Mouse (Mus musculus): ENCODE results near the gene Dntt. TPM values are rescaled to one million over a fixed set of nuclear protein-coding genes. Genes with fewer than 3 reads are reported as not detected.
A peak's percentile ranks its signal among the peaks of the same experiment; 100 is the strongest.

Dntt gene
- polyA plus RNA-seq, 1 experiment: 0.04 TPM

DNA sequence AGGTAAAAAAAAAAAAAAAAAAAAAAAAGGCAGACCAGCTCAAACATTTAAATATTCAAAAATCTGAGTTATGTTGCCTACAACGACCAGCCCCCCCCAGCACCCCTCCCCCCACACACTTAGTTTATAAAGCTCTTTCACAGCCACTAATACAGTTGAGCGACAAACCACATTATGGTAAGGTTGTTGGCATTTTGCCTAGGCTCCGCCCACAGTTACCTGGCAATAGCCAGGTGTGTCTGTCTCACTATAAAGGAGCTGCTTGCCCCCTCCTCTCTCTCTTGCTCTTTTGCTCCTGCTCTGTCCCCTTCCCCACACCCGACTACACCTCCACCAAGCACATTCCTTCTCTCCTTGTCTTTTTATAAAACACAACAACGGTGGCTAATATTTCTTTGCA lies 17.4 kb upstream of the Dntt start:
- TF ChIP-seq POLR2A (IDR thresholded peaks at IDR 0.05; ENCODE audit: borderline replicate concordance, extremely low read depth, insufficient read depth, insufficient read length, poor library complexity, severe bottlenecking) (no peak), CTCF (IDR thresholded peaks at IDR 0.05; ENCODE audit: borderline replicate concordance, extremely low read depth, insufficient read depth, insufficient read length) (no peak)
- DNase-seq (ENCODE audit: low read depth): no peak

DNA sequence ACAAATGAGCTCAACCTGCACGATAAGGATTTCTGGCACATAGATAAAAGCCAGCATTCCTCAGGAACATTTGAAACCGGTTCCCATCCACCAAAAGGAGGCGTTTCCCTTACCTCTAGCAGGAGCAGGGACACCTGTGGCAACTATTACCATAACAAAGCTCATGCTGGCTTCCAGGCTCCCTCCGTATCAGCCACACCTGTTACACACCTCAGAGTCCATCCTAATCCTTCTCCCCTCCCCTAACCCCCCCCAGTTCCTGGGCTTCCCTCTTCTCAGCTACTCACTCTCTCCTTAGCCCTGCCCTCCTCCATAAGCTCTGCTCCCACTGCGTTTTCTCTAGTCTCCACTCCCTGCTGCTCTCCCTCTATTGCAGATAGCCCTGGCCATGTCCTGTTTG lies 15.5 kb upstream of the Dntt start:
- TF ChIP-seq POLR2A (IDR thresholded peaks at IDR 0.05; ENCODE audit: borderline replicate concordance, extremely low read depth, insufficient read depth, insufficient read length, poor library complexity, severe bottlenecking): no peak
- no peak for TF ChIP-seq CTCF (IDR thresholded peaks at IDR 0.05; ENCODE audit: borderline replicate concordance, extremely low read depth, insufficient read depth, insufficient read length)
- no peak for DNase-seq (ENCODE audit: low read depth)

- TF ChIP-seq POLR2A (IDR thresholded peaks at IDR 0.05; ENCODE audit: borderline replicate concordance, extremely low read depth, insufficient read depth, insufficient read length, poor library complexity, severe bottlenecking) (no peak), CTCF (IDR thresholded peaks at IDR 0.05; ENCODE audit: borderline replicate concordance, extremely low read depth, insufficient read depth, insufficient read length) (no peak)
- DNase-seq (ENCODE audit: low read depth): no peak
Observed at GRCm38 (mm10) chr19:41014003-41014402, 15.1 kb upstream of the Dntt start.

- TF ChIP-seq POLR2A (IDR thresholded peaks at IDR 0.05; ENCODE audit: borderline replicate concordance, extremely low read depth, insufficient read depth, insufficient read length, poor library complexity, severe bottlenecking) (no peak), CTCF (IDR thresholded peaks at IDR 0.05; ENCODE audit: borderline replicate concordance, extremely low read depth, insufficient read depth, insufficient read length) (peak; percentile 74; the same call in 1 of the 2 replicates)
- DNase-seq (ENCODE audit: low read depth): peak; percentile 88
Observed at GRCm38 (mm10) chr19:41015951-41016716, 12.9 kb upstream of the Dntt start.

DNA sequence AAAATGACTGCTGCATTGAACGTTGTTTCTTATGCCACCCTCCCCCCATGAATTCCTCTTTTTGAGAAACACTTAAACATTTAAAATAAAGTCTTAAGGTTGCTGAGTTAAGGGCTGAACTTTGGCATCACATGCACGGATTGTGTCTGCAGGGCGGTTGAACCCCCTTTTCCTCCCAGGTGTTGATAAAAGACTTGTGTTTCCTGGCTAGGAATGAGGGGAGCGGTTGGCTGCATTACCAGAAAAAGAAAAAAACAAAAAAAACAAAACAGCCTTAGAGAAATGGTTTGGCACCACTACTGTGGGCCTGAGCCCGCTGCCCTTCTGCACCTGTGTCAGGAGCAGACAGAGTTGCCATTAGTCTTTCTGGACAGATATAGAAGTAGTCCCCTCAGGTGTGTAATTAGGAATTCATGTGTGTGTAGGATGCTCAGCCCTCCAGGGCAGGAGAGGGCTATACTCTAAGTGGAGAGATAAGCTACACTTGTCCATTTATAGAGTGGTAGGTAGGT lies 9.9 kb upstream of the Dntt start:
- no peak for DNase-seq (ENCODE audit: low read depth)

DNA sequence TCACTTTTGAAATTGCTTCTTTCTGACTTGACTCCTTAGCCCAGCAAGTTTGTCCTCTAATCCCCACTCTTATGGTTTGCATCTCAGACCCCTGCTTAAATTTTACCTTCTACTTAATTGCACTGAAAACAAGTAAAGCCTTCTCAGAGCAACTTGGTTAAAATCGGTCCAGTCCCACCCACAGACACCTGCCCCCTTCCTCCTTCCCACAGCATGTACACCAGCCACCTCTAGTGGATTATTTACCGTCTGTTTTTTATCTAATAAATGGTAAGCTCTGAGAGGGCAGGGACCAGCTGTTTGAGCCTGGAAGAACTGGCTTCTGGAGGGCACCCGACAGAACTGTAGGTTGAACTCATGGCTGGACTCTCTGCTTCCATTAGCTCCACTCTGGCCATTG lies 8.5 kb upstream of the Dntt start:
- TF ChIP-seq POLR2A (IDR thresholded peaks at IDR 0.05; ENCODE audit: borderline replicate concordance, extremely low read depth, insufficient read depth, insufficient read length, poor library complexity, severe bottlenecking) (no peak), CTCF (IDR thresholded peaks at IDR 0.05; ENCODE audit: borderline replicate concordance, extremely low read depth, insufficient read depth, insufficient read length) (no peak)

More for the DNA sequence above, 9.9 kb upstream of the Dntt start:
- TF ChIP-seq CTCF (IDR thresholded peaks at IDR 0.05; ENCODE audit: borderline replicate concordance, extremely low read depth, insufficient read depth, insufficient read length) (no peak), POLR2A (IDR thresholded peaks at IDR 0.05; ENCODE audit: borderline replicate concordance, extremely low read depth, insufficient read depth, insufficient read length, poor library complexity, severe bottlenecking) (no peak)

DNA sequence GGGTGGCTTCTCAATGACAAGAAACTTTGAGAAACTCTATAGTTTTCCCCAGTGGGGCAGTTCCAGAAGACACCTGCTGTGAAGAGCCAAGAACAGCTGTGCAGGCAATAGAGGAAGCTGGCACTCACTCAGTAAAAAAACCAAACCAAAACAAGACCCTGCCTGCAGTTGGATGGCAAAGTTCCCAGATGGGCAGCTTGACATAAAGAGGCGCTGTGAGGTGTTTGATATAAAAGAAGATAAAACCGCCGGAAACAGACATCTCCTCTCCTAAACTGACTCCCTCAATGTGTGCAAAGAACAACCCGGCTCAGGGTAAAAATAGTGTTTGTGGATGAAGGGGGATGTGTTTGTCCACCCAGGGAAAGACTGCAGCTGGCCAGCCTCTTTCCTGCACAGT lies 6.8 kb upstream of the Dntt start:
- DNase-seq (ENCODE audit: low read depth): peak; percentile 59
- TF ChIP-seq POLR2A (IDR thresholded peaks at IDR 0.05; ENCODE audit: borderline replicate concordance, extremely low read depth, insufficient read depth, insufficient read length, poor library complexity, severe bottlenecking) (no peak), CTCF (IDR thresholded peaks at IDR 0.05; ENCODE audit: borderline replicate concordance, extremely low read depth, insufficient read depth, insufficient read length) (no peak)

More for the DNA sequence above, 8.5 kb upstream of the Dntt start:
- DNase-seq (ENCODE audit: low read depth): no peak

GRCm38 (mm10) chr19:41026551-41026950 lies 2.5 kb upstream of the Dntt start:
- DNase-seq (ENCODE audit: low read depth): no peak
- TF ChIP-seq POLR2A (IDR thresholded peaks at IDR 0.05; ENCODE audit: borderline replicate concordance, extremely low read depth, insufficient read depth, insufficient read length, poor library complexity, severe bottlenecking) (no peak), CTCF (IDR thresholded peaks at IDR 0.05; ENCODE audit: borderline replicate concordance, extremely low read depth, insufficient read depth, insufficient read length) (no peak)

DNA sequence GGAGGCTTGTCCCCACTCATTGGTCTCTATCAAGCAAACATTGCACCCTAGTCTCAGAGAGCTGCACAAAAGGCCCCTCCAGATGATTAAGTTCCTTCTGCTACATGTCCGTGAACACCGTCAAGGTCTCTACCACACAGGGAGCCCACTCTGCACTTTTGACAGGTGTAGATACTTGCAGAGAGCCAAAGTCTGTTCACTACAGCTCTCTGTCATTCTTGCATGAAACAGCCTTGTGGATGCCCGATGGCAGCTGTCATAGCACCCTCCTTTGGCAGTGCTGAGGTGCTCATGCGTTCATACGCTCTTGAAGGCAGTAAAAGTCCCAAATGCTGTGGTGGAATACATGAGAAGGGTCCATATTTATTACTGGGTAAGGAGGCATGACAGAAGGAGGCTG lies 2.1 kb upstream of the Dntt start:
- TF ChIP-seq POLR2A (IDR thresholded peaks at IDR 0.05; ENCODE audit: borderline replicate concordance, extremely low read depth, insufficient read depth, insufficient read length, poor library complexity, severe bottlenecking): no peak
- no peak for DNase-seq (ENCODE audit: low read depth)

DNA sequence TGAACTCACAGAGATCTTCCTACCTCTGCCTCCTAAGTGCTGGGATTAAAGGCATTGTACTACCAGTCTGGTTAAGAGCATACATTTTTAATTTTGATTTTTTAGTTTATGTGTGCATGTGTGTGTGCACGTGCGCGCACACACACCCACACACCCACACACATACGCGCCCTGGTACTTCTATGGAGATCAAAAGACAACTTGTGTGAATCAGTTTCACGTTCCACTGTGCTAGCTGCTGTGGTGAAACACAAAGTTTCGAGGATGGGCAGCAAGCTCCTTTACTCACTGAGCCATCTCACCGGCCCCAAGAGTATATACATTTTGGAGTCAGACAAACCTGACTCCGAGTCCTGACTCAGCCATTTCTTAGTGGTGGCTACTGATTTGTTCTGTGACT lies 1.5 kb upstream of the Dntt start:
- no peak for DNase-seq (ENCODE audit: low read depth)
- TF ChIP-seq POLR2A (IDR thresholded peaks at IDR 0.05; ENCODE audit: borderline replicate concordance, extremely low read depth, insufficient read depth, insufficient read length, poor library complexity, severe bottlenecking) (no peak), CTCF (IDR thresholded peaks at IDR 0.05; ENCODE audit: borderline replicate concordance, extremely low read depth, insufficient read depth, insufficient read length) (no peak)

- DNase-seq (ENCODE audit: low read depth): peak; percentile 25
- TF ChIP-seq POLR2A (IDR thresholded peaks at IDR 0.05; ENCODE audit: borderline replicate concordance, extremely low read depth, insufficient read depth, insufficient read length, poor library complexity, severe bottlenecking): no peak
- TF ChIP-seq CTCF (IDR thresholded peaks at IDR 0.05; ENCODE audit: borderline replicate concordance, extremely low read depth, insufficient read depth, insufficient read length): no peak
Observed at GRCm38 (mm10) chr19:41030161-41030560, 1.1 kb downstream of the Dntt start.

DNA sequence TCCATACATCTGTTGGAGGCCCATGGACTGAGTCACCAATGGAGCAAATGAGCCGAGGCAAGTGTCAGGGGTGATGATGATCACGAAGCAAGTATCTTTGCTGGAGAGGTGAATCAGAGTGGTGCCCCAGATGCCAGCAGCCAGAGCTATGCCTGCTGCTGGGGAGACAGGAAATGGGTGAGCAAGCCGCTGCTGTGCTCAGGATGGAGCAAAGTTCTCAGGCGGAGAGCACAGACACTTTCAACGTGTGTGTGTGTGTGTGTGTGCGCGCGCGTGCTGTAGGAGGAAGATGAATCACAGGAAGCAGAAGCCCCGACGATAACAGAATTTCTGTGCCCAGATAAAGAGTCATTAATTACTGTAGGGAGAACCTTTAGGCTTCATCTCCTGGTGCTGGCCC lies 1.9 kb downstream of the Dntt start:
- DNase-seq (ENCODE audit: low read depth): no peak

More for the DNA sequence above, 1.9 kb downstream of the Dntt start:
- no peak for TF ChIP-seq CTCF (IDR thresholded peaks at IDR 0.05; ENCODE audit: borderline replicate concordance, extremely low read depth, insufficient read depth, insufficient read length)
- TF ChIP-seq POLR2A (IDR thresholded peaks at IDR 0.05; ENCODE audit: borderline replicate concordance, extremely low read depth, insufficient read depth, insufficient read length, poor library complexity, severe bottlenecking): no peak

Data from brain, embryonic 14.5 days (tissue).